Mouse (Mus musculus) cortical plate, adult 2 months (tissue): ENCODE data around the gene Cep135.

Experiments
- CTCF ChIP-seq: fragments of 200-500 bp; IDR thresholded peaks from 2 replicates; pipeline ENCODE4 v1.5.1; 2011; ENCODE audit warnings: mild to moderate bottlenecking, control low read depth, low read length; ENCODE audit not compliant: insufficient read depth; ENCODE audit errors: extremely low read depth
- POLR2A ChIP-seq: fragments of 200-500 bp; IDR thresholded peaks from 2 replicates; pipeline ENCODE4 v1.6.1; 2011; ENCODE audit warnings: mild to moderate bottlenecking, low read length, control low read depth; ENCODE audit not compliant: insufficient read depth; ENCODE audit errors: extremely low read depth

GRCm38 (mm10) chr5:76649897-76650296 lies 61.4 kb downstream of the Cep135 start:
- TF ChIP-seq CTCF (no peak), POLR2A (no peak)
